In genomic region chr10:34541717-34542490, GRCm38 (mm10) we compare ENCODE assay signal across 23 mouse cellular contexts.
"Had no signal": no experiment of that assay in that cellular context is flagged by ENCODE, and none has a peak within 500 bp of the region (broad histone marks: within the 10 kb centered on the region; RNA-seq: fewer than 3 reads in every experiment).

No protein-coding gene starts in this region.

- H3K36me3 ChIP-seq: heart, embryonic 13.5 days; heart, embryonic 15.5 days; hindbrain, embryonic 13.5 days; hindbrain, embryonic 15.5 days; limb, embryonic 10.5 days; limb, embryonic 12.5 days; liver, embryonic 13.5 days had no signal

- H3K27ac ChIP-seq: heart, adult 2 months; heart, embryonic 13.5 days; heart, embryonic 15.5 days; hindbrain, embryonic 13.5 days; hindbrain, embryonic 15.5 days; hindbrain, postnatal 0 days; limb, embryonic 10.5 days; limb, embryonic 12.5 days; liver, embryonic 13.5 days had no signal

- H3K4me1 ChIP-seq: heart, embryonic 13.5 days; heart, embryonic 15.5 days; hindbrain, embryonic 13.5 days; hindbrain, embryonic 15.5 days; limb, embryonic 10.5 days; limb, embryonic 12.5 days; liver, embryonic 13.5 days had no signal

- DNase-seq: gastrocnemius, postnatal 14 days; gastrocnemius, postnatal 36 days; heart, adult 11 months; heart, adult 2 months; heart, postnatal 14 days; heart, postnatal 36 days; kidney, adult 18-20 months; kidney, adult 8-10 months; kidney, postnatal 14 days; kidney, postnatal 36 days; layer of hippocampus, adult 9-11 months; layer of hippocampus, postnatal 36 days; liver; liver, embryonic 13.5 days had no signal

- H3K4me3 ChIP-seq: heart, adult 2 months; heart, embryonic 13.5 days; heart, embryonic 15.5 days; hindbrain, embryonic 13.5 days; hindbrain, embryonic 15.5 days; limb, embryonic 10.5 days; limb, embryonic 12.5 days; liver, embryonic 13.5 days had no signal

- H3K27me3 ChIP-seq: heart, embryonic 13.5 days; heart, embryonic 15.5 days; hindbrain, embryonic 13.5 days; hindbrain, embryonic 15.5 days; limb, embryonic 12.5 days; liver, embryonic 13.5 days had no signal

- H3K9me3 ChIP-seq: heart, embryonic 13.5 days; heart, embryonic 15.5 days; hindbrain, embryonic 13.5 days; hindbrain, embryonic 15.5 days; limb, embryonic 10.5 days; limb, embryonic 12.5 days; liver, embryonic 13.5 days had no signal

- H3K9ac ChIP-seq: heart, embryonic 13.5 days; heart, embryonic 15.5 days; hindbrain, embryonic 13.5 days; hindbrain, embryonic 15.5 days; limb, embryonic 12.5 days; liver, embryonic 13.5 days had no signal

- ATAC-seq: hindbrain, postnatal 0 days had no signal

- H3K4me2 ChIP-seq: heart, embryonic 11.5 days; heart, embryonic 13.5 days; heart, embryonic 15.5 days; hindbrain, embryonic 13.5 days; hindbrain, embryonic 15.5 days; limb, embryonic 12.5 days; liver, embryonic 11.5 days; liver, embryonic 13.5 days had no signal
